Mouse (Mus musculus): ENCODE data around the gene Armh1. TPM values are rescaled to one million over a fixed set of nuclear protein-coding genes. Genes with fewer than 3 reads are reported as not detected.

Gene Armh1
- polyA plus RNA-seq, 1 experiment from 2014 or later, result 0.12 TPM

- no peak for ATAC-seq
- 75% methylated on average over 9 of the region's 9 CpGs for WGBS
- H3K9me3 ChIP-seq (ENCODE audit: control insufficient read depth), result no peaks in the 10 kb centered on the region
- no peaks in the 10 kb centered on the region for H3K27me3 ChIP-seq (replicated peaks; ENCODE audit: control insufficient read depth, insufficient read depth, low read length)
- H3K36me3 ChIP-seq (ENCODE audit: control insufficient read depth, insufficient read depth), result no peaks in the 10 kb centered on the region
- H3K27ac ChIP-seq (ENCODE audit: low read depth, low read length), result no peak overlapping the region
- no peak overlapping the region for H3K9ac ChIP-seq (ENCODE audit: low read depth, low read length)
- no peak for TF ChIP-seq CTCF (IDR thresholded peaks at IDR 0.05; ENCODE audit: low read depth)
- H3K4me3 ChIP-seq (ENCODE audit: low read depth, low read length), result no peak overlapping the region
- no peak overlapping the region for H3K4me2 ChIP-seq (replicated peaks; ENCODE audit: low read depth)
- H3K4me1 ChIP-seq (replicated peaks; ENCODE audit: control insufficient read depth, insufficient read depth, low read length), result no peaks in the 10 kb centered on the region
Measured at GRCm38 (mm10) chr4:117220741-117221515, 31.0 kb downstream of the Armh1 start.

- no peak overlapping the region for H3K4me2 ChIP-seq (replicated peaks; ENCODE audit: low read depth)
- H3K4me3 ChIP-seq (ENCODE audit: low read depth, low read length), result no peak overlapping the region
- no peak overlapping the region for H3K9ac ChIP-seq (ENCODE audit: low read depth, low read length)
- H3K27me3 ChIP-seq (replicated peaks; ENCODE audit: control insufficient read depth, insufficient read depth, low read length), result no peaks in the 10 kb centered on the region
- no peak overlapping the region for H3K27ac ChIP-seq (ENCODE audit: low read depth, low read length)
- 34% methylated on average over 10 of the region's 10 CpGs for WGBS
- ATAC-seq, result peak; percentile 33; the same call in 1 of the 2 replicates
- H3K36me3 ChIP-seq (ENCODE audit: control insufficient read depth, insufficient read depth), result no peaks in the 10 kb centered on the region
- TF ChIP-seq CTCF (IDR thresholded peaks at IDR 0.05; ENCODE audit: low read depth), result peak; percentile 95
- no peaks in the 10 kb centered on the region for H3K9me3 ChIP-seq (ENCODE audit: control insufficient read depth)
- H3K4me1 ChIP-seq (replicated peaks; ENCODE audit: control insufficient read depth, insufficient read depth, low read length), result no peaks in the 10 kb centered on the region
Measured at GRCm38 (mm10) chr4:117218517-117219219, 33.3 kb downstream of the Armh1 start.

GRCm38 (mm10) chr4:117217029-117217428 is 34.9 kb downstream of the Armh1 start:
- Histone ChIP-seq H3K4me1 (replicated peaks; ENCODE audit: control insufficient read depth, insufficient read depth, low read length) (no peaks in the 10 kb centered on the region), H3K27ac (ENCODE audit: low read depth, low read length) (no peak overlapping the region), H3K36me3 (ENCODE audit: control insufficient read depth, insufficient read depth) (no peaks in the 10 kb centered on the region), H3K4me3 (ENCODE audit: low read depth, low read length) (no peak overlapping the region), H3K9me3 (ENCODE audit: control insufficient read depth) (no peaks in the 10 kb centered on the region), H3K4me2 (replicated peaks; ENCODE audit: low read depth) (no peak overlapping the region), H3K27me3 (replicated peaks; ENCODE audit: control insufficient read depth, insufficient read depth, low read length) (no peaks in the 10 kb centered on the region), H3K9ac (ENCODE audit: low read depth, low read length) (no peak overlapping the region)
- TF ChIP-seq CTCF (IDR thresholded peaks at IDR 0.05; ENCODE audit: low read depth), result no peak
- no peak for ATAC-seq
- 51% methylated on average over 5 of the region's 5 CpGs for WGBS

- no peak for ATAC-seq
- no peaks in the 10 kb centered on the region for H3K36me3 ChIP-seq (ENCODE audit: control insufficient read depth, insufficient read depth)
- 87% methylated on average over 6 of the region's 6 CpGs for WGBS
- no peak overlapping the region for H3K27ac ChIP-seq (ENCODE audit: low read depth, low read length)
- H3K4me2 ChIP-seq (replicated peaks; ENCODE audit: low read depth), result no peak overlapping the region
- no peaks in the 10 kb centered on the region for H3K4me1 ChIP-seq (replicated peaks; ENCODE audit: control insufficient read depth, insufficient read depth, low read length)
- H3K27me3 ChIP-seq (replicated peaks; ENCODE audit: control insufficient read depth, insufficient read depth, low read length), result no peaks in the 10 kb centered on the region
- H3K9me3 ChIP-seq (ENCODE audit: control insufficient read depth), result no peaks in the 10 kb centered on the region
- H3K9ac ChIP-seq (ENCODE audit: low read depth, low read length), result no peak overlapping the region
- no peak overlapping the region for H3K4me3 ChIP-seq (ENCODE audit: low read depth, low read length)
- no peak for TF ChIP-seq CTCF (IDR thresholded peaks at IDR 0.05; ENCODE audit: low read depth)
Measured at GRCm38 (mm10) chr4:117214250-117214649, 37.7 kb downstream of the Armh1 start.

- Histone ChIP-seq H3K27ac (ENCODE audit: low read depth, low read length) (no peak overlapping the region), H3K36me3 (ENCODE audit: control insufficient read depth, insufficient read depth) (no peaks in the 10 kb centered on the region), H3K4me2 (replicated peaks; ENCODE audit: low read depth) (peak overlapping the region; percentile 37), H3K4me3 (ENCODE audit: low read depth, low read length) (peak overlapping the region; percentile 9; the same call in 1 of the 2 replicates), H3K9me3 (ENCODE audit: control insufficient read depth) (no peaks in the 10 kb centered on the region), H3K4me1 (replicated peaks; ENCODE audit: control insufficient read depth, insufficient read depth, low read length) (no peaks in the 10 kb centered on the region), H3K9ac (ENCODE audit: low read depth, low read length) (peak overlapping the region; percentile 34; the same call in 1 of the 2 replicates), H3K27me3 (replicated peaks; ENCODE audit: control insufficient read depth, insufficient read depth, low read length) (no peaks in the 10 kb centered on the region)
- ATAC-seq, result peak; percentile 77
- WGBS, result 5% methylated on average over 20 of the region's 20 CpGs
- TF ChIP-seq CTCF (IDR thresholded peaks at IDR 0.05; ENCODE audit: low read depth), result peak; percentile 81
Measured at GRCm38 (mm10) chr4:117210147-117211074, 41.5 kb downstream of the Armh1 start.

- Histone ChIP-seq H3K4me3 (ENCODE audit: low read depth, low read length) (no peak overlapping the region), H3K9me3 (ENCODE audit: control insufficient read depth) (no peaks in the 10 kb centered on the region), H3K4me2 (replicated peaks; ENCODE audit: low read depth) (no peak overlapping the region), H3K9ac (ENCODE audit: low read depth, low read length) (no peak overlapping the region), H3K27ac (ENCODE audit: low read depth, low read length) (no peak overlapping the region), H3K27me3 (replicated peaks; ENCODE audit: control insufficient read depth, insufficient read depth, low read length) (no peaks in the 10 kb centered on the region), H3K36me3 (ENCODE audit: control insufficient read depth, insufficient read depth) (no peaks in the 10 kb centered on the region), H3K4me1 (replicated peaks; ENCODE audit: control insufficient read depth, insufficient read depth, low read length) (no peaks in the 10 kb centered on the region)
- no peak for ATAC-seq
- no peak for TF ChIP-seq CTCF (IDR thresholded peaks at IDR 0.05; ENCODE audit: low read depth)
- WGBS, result 79% methylated on average over 6 of the region's 6 CpGs
Measured at GRCm38 (mm10) chr4:117209592-117209991, 42.3 kb downstream of the Armh1 start.
